Mouse (Mus musculus) embryonic facial prominence, embryonic 15.5 days (tissue): Measurements from ENCODE around the gene Vmn2r89. TPM values are rescaled to one million over a fixed set of nuclear protein-coding genes. Genes with fewer than 3 reads are reported as not detected.
"Not testable (repeated sequence)": the region's sequence is repeated elsewhere in the genome, so short reads cannot be mapped to it uniquely, and the experiment has no call there.

Experiments
- ATAC-seq: fragments of 200-750 bp; cut with Nextera tagmentation; 2 replicates; pipeline ENCODE4 v1.8.0; 2017; ENCODE audit warnings: low read depth, moderate TSS enrichment; ENCODE audit not compliant: insufficient number of reproducible peaks, low FRiP score, low TSS enrichment
- H3K27ac ChIP-seq: fragments of 300-500 bp; sonication (generic); replicated peaks from 2 replicates; pipeline ENCODE4 v1.5.1; 2015; ENCODE audit warnings: mild to moderate bottlenecking, inconsistent platforms
- H3K27me3 ChIP-seq: fragments of 300-500 bp; sonication (generic); 2 replicates; pipeline ENCODE4 v1.6.1; 2015; ENCODE audit warnings: inconsistent platforms
- H3K36me3 ChIP-seq: fragments of 300-500 bp; sonication (generic); 2 replicates; pipeline ENCODE4 v1.6.1; 2015; ENCODE audit warnings: mild to moderate bottlenecking, inconsistent platforms
- H3K4me1 ChIP-seq: fragments of 300-500 bp; sonication (generic); 2 replicates; pipeline ENCODE4 v1.6.1; 2015; ENCODE audit warnings: inconsistent platforms
- H3K4me2 ChIP-seq: fragments of 300-500 bp; sonication (generic); replicated peaks from 2 replicates; pipeline ENCODE4 v1.6.1; 2015; ENCODE audit warnings: mild to moderate bottlenecking, inconsistent platforms
- H3K4me3 ChIP-seq: fragments of 300-500 bp; sonication (generic); replicated peaks from 2 replicates; pipeline ENCODE4 v1.5.1; 2015; ENCODE audit warnings: mild to moderate bottlenecking, inconsistent platforms
- H3K9ac ChIP-seq: fragments of 300-500 bp; sonication (generic); 2 replicates; pipeline ENCODE4 v1.6.1; 2015; ENCODE audit warnings: inconsistent platforms
- H3K9me3 ChIP-seq: fragments of 300-500 bp; sonication (generic); replicated peaks from 2 replicates; pipeline ENCODE4 v1.6.1; 2016; ENCODE audit warnings: inconsistent platforms
- WGBS: fragments of 180-500 bp; shearing (Covaris S2); methylation state at CpG from one replicate; pipeline ENCODE4 v1.1.7; 2015; 5-methylcytosine and 5-hydroxymethylcytosine counted together
- polyA plus RNA-seq: library from polyadenylated mRNA; unstranded; fragments of >200 nt; fragmentation: Nextera tagmentation; extraction: Ambion mirVana; gene quantifications from 2 replicates; pipeline ENCODE4 v1.2.1, GENCODE M21; 2015

Vmn2r89 gene
- polyA plus RNA-seq: not detected in 2 replicates

GRCm38 (mm10) chr14:51451557-51451956, at the start of gene Vmn2r89:
TSS of gene Vmn2r89 (plus strand) at chr14:51451857.
- 68% methylated on average over 2 of the region's 2 CpGs for WGBS
- H3K4me3 ChIP-seq, H3K4me1 ChIP-seq, H3K4me2 ChIP-seq, ATAC-seq, H3K27me3 ChIP-seq, H3K36me3 ChIP-seq, H3K9ac ChIP-seq, H3K9me3 ChIP-seq, H3K27ac ChIP-seq: not testable (repeated sequence)

DNA sequence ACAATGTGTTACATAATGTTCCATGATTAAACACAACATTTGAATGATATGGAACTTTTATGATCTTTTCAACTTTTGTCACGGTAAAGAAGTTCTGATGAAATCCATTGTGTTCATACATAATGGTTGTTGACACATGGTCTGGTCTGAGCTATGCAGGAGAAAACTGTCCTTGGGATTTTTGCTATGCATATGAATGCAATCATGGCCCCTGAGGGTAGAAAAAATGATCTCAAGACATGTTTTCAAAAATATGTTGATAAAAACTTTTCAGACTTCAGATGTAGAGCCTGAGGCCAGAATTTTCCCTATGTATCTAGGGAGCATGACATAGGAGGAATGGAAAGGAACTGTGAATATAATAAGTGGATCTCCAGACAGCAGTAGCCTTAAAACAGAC, 41.1 kb upstream of the Vmn2r89 start, which contains the start of gene Vmn2r88:
Gene Vmn2r88, plus strand, starts transcription at position 301 of the 400 bp plus-strand sequence.
- H3K4me1 ChIP-seq: no peaks in the 10 kb centered on the region
- 64% methylated on average over 1 of the region's 1 CpGs for WGBS
- no peaks in the 10 kb centered on the region for H3K9me3 ChIP-seq
- no peak within 1 kb of the TSS for H3K4me3 ChIP-seq
- no peak within 1 kb of the TSS for H3K4me2 ChIP-seq
- no peak within 1 kb of the TSS for H3K27ac ChIP-seq
- H3K27me3 ChIP-seq: no peaks in the 10 kb centered on the region
- ATAC-seq: no peak
- H3K9ac ChIP-seq: no peak within 1 kb of the TSS
- no peaks in the 10 kb centered on the region for H3K36me3 ChIP-seq

GRCm38 (mm10) chr14:51423885-51424284, 27.8 kb upstream of the Vmn2r89 start:
- Histone ChIP-seq H3K4me2 (no peak overlapping the region), H3K36me3 (no peaks in the 10 kb centered on the region), H3K9me3 (0 out of 2 replicates have a peak, but pooled peaks cover 4% of the 10 kb centered on the region), H3K27ac (no peak overlapping the region), H3K27me3 (no peaks in the 10 kb centered on the region), H3K9ac (no peak overlapping the region), H3K4me3 (no peak overlapping the region), H3K4me1 (no peaks in the 10 kb centered on the region)
- 61% methylated on average over 2 of the region's 2 CpGs for WGBS
- no peak for ATAC-seq

- ATAC-seq, H3K36me3 ChIP-seq, H3K4me2 ChIP-seq: not testable (repeated sequence)
Measured at GRCm38 (mm10) chr14:51430138-51430537, 21.5 kb upstream of the Vmn2r89 start.

DNA sequence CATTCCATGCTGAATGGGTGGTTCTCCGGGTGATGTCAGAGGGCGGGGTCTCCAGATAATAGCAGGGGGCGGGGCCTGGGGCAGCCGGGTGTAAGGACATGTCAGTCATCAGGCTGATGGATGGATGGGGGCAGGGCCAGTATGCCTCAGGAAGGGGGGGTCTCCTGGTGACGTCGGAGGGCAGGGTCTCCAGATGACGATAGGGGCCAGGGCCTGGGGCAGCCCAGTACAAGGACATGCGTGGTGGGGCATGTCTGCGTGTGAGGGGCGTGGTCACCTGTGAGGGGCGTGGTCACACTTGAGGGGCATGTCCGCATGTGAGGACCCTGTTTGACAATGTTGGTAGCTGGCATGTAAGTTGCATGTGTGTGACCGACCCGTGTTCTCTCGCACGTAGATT, 17.1 kb upstream of the Vmn2r89 start:
- Histone ChIP-seq H3K36me3 (no peaks in the 10 kb centered on the region), H3K9ac (no peak overlapping the region), H3K27me3 (no peaks in the 10 kb centered on the region), H3K4me1 (no peaks in the 10 kb centered on the region), H3K9me3 (no peaks in the 10 kb centered on the region; the same call in 1 of the 2 replicates), H3K4me3 (no peak overlapping the region), H3K4me2 (no peak overlapping the region), H3K27ac (no peak overlapping the region)
- WGBS: 89% methylated on average over 16 of the region's 16 CpGs
- ATAC-seq: peak; percentile 34; the same call in 1 of the 2 replicates

More at GRCm38 (mm10) chr14:51430138-51430537, 21.5 kb upstream of the Vmn2r89 start:
- H3K9ac ChIP-seq, H3K4me3 ChIP-seq, H3K4me1 ChIP-seq, H3K9me3 ChIP-seq, H3K27ac ChIP-seq, H3K27me3 ChIP-seq: not testable (repeated sequence)

GRCm38 (mm10) chr14:51435020-51435419, 16.6 kb upstream of the Vmn2r89 start:
- Histone ChIP-seq H3K9me3 (no peaks in the 10 kb centered on the region; the same call in 1 of the 2 replicates), H3K36me3 (no peaks in the 10 kb centered on the region), H3K4me1 (no peaks in the 10 kb centered on the region), H3K9ac (no peak overlapping the region), H3K4me2 (no peak overlapping the region), H3K4me3 (no peak overlapping the region), H3K27me3 (no peaks in the 10 kb centered on the region), H3K27ac (no peak overlapping the region)
- no peak for ATAC-seq
- 96% methylated on average over 26 of the region's 26 CpGs for WGBS

DNA sequence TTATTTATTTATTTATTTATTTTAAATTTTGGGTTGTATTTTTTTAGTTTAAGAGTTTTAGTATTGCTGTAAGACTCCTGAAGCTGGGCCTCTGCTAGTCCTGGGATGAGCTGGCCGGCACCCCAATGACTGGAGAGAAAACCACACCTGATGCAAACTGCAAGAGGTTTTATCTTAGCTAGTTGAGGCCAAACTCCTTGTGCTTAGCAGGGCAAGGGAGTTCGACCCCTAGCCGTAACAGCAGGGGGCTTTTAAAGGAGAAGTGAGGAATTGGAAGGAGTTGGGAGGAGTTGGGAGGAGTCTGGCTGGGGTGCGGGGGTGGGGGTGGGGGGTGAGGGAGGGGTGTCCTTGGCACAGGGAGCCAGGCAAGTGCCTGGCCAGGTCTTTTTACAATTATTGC, 12.7 kb upstream of the Vmn2r89 start:
- H3K9ac ChIP-seq: no peak overlapping the region
- ATAC-seq: no peak
- H3K27me3 ChIP-seq: no peaks in the 10 kb centered on the region
- H3K9me3 ChIP-seq: no peaks in the 10 kb centered on the region; the same call in 1 of the 2 replicates
- WGBS: 77% methylated on average over 4 of the region's 4 CpGs
- no peaks in the 10 kb centered on the region for H3K4me1 ChIP-seq
- no peak overlapping the region for H3K4me3 ChIP-seq
- no peak overlapping the region for H3K27ac ChIP-seq
- no peak overlapping the region for H3K4me2 ChIP-seq
- no peaks in the 10 kb centered on the region for H3K36me3 ChIP-seq

DNA sequence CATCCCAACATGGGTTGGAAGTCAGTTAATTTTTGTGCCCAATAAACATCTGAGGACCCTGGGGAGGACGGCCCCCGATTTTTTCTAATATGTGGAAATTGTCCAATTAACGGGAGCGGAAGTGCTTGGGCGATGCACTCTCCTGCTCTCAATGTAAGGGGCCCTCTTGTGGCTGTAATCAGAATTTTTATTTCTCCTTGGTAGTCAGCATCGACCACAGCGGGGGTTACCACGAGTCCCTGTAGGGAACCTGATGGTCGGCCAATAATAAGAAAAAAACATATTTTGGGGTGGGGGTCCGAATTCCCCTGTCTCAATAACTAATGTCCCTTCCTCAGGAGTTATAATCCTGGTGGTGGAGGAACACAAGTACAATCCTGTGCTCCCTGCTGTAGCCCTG, 28.6 kb downstream of the Vmn2r89 start:
- WGBS: 83% methylated on average over 10 of the region's 10 CpGs
- not testable (repeated sequence) for H3K9me3 ChIP-seq, H3K27me3 ChIP-seq, H3K4me1 ChIP-seq, H3K27ac ChIP-seq, H3K36me3 ChIP-seq, H3K4me2 ChIP-seq, H3K9ac ChIP-seq, ATAC-seq, H3K4me3 ChIP-seq

DNA sequence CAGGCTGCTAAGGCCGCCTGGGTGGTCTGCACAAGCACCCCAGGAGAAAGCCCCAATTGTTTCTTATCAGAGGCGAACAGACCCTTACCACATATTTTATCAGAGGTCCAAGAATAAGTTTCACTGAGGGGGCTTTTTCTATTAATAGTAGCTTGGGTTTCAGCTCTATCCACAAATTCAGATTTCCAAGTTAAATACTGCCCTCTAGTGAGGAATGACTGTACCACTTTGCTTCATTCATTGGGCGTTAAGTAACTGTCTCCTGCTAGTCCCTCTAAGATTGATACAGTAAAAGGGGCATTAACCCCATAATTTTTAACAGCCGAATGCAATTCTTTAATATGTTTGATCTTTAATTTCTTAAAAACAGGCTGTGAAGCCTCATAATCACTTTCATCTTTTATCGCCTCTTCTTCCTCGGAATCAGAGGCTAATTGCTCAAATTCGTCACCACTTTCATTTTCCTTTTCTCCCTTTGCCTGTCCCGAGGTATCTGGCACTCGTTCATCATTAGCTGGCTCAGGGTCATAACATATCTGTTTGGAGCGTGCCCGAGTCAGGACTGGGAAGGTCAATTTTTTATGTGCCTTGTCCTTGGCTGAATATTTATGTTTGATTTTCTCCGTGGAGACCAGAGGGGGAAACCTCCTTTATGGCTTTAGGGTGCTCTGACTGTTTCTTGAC, 29.8 kb downstream of the Vmn2r89 start:
- H3K27me3 ChIP-seq, H3K4me3 ChIP-seq, H3K4me1 ChIP-seq, H3K36me3 ChIP-seq, H3K9ac ChIP-seq, ATAC-seq, H3K9me3 ChIP-seq, H3K27ac ChIP-seq, H3K4me2 ChIP-seq: not testable (repeated sequence)
- 85% methylated on average over 12 of the region's 12 CpGs for WGBS

DNA sequence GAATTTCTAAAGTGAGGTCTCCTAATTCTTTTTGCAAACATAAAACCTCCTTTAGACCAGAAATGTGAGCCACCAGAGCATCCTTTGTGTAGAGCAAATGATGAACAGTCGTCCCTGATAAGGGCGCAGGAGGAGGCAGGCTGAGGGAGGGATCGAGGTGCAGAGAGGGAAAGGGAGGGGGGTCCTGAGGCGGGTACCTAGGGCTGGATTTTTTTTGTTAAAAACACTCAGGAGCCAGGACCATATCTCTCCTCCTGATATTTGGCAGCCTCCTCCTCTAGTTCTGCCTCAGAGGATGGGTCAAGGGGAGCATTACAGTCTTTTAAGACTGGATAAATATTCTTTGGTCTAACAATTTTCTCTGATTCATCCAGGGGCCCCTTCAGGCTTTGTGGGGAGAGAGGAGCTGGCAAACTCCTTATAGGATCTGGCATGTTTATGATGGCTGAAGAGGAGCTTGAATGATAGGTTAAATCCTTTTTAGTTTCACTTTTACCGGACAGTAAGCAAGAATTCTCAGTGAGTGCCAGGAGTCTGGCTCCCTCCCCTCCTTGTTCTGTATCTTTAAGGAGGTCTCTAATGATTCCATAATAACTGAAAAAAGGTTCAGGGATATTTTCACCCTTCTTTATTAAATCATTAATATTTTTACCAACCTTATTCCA, 30.5 kb downstream of the Vmn2r89 start:
- ATAC-seq: no peak
- no peaks in the 10 kb centered on the region for H3K36me3 ChIP-seq
- H3K4me2 ChIP-seq: no peak overlapping the region
- no peak overlapping the region for H3K9ac ChIP-seq
- no peaks in the 10 kb centered on the region for H3K27me3 ChIP-seq
- H3K27ac ChIP-seq: no peak overlapping the region
- 76% methylated on average over 5 of the region's 5 CpGs for WGBS
- no peaks in the 10 kb centered on the region for H3K9me3 ChIP-seq
- no peaks in the 10 kb centered on the region for H3K4me1 ChIP-seq
- H3K4me3 ChIP-seq: no peak overlapping the region

- not testable (repeated sequence) for ATAC-seq, H3K36me3 ChIP-seq, H3K9me3 ChIP-seq, H3K27ac ChIP-seq, H3K9ac ChIP-seq, H3K27me3 ChIP-seq, H3K4me1 ChIP-seq, H3K4me2 ChIP-seq, H3K4me3 ChIP-seq
- WGBS: 70% methylated on average over 10 of the region's 10 CpGs
Measured at GRCm38 (mm10) chr14:51482971-51483381, 31.3 kb downstream of the Vmn2r89 start.
